Mouse (Mus musculus): ENCODE measurements around the gene Pla2g2f. TPM values are rescaled to one million over a fixed set of nuclear protein-coding genes. Genes with fewer than 3 reads are reported as not detected.

Pla2g2f gene
- total RNA-seq, 2 experiments from 2014 or later = not detected

- no peak for DNase-seq
- intact Hi-C loops (cut with DNase I) = no loop called here
Measured at GRCm38 (mm10) chr4:138772386-138772785, 15.0 kb upstream of the Pla2g2f start.

- intact Hi-C loops (cut with DNase I) = no loop called here
- no peak for DNase-seq
Measured at GRCm38 (mm10) chr4:138771970-138772369, 14.5 kb upstream of the Pla2g2f start.

DNA sequence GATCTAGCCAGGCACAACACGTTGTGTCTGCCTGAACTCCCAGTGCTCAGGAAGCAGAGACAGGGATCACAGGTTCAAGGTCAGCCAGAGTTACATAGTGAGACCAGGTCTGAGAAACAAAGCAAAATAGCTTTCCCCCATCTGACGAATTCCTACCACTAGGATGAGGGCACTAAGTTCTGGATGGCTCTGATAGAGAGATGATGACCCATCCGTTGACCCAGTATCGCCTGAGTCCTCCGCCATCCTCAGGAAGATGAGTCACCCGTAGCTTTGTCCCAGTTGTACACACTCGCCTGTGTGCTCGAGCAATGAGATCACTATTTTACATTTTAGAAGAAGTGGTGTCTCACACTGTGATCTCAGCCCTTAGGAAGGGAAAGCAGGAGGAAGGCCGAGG is 4.8 kb upstream of the Pla2g2f start:
- no peak for DNase-seq
- intact Hi-C loops (cut with DNase I) = no loop called here

- intact Hi-C loops (cut with DNase I) = no loop called here
- DNase-seq = no peak
Measured at GRCm38 (mm10) chr4:138755983-138756382, 1.4 kb downstream of the Pla2g2f start.

DNA sequence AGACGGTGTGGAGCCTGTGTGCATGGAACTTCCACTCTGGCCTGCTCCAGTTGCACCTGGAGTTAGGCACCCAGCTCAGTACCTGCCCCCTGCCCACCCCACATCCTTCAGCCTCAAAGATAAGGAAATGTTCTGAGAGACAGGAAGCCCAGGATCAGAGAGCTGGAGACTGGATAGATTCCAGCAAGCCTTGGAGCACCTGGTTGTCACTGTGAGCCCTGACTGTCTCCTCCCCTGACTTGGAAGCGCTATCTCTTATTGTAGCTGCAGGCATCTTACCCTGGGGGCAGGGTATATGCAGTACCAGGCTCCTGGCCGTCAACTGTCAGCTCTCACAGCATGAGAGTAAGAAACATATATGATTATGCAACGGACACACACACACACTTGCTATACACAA is 2.0 kb downstream of the Pla2g2f start:
- intact Hi-C loops (cut with DNase I) = no loop called here
- DNase-seq = no peak

GRCm38 (mm10) chr4:138754432-138754831 is 3.0 kb downstream of the Pla2g2f start:
- intact Hi-C loops (cut with DNase I) = no loop called here
- no peak for DNase-seq

DNA sequence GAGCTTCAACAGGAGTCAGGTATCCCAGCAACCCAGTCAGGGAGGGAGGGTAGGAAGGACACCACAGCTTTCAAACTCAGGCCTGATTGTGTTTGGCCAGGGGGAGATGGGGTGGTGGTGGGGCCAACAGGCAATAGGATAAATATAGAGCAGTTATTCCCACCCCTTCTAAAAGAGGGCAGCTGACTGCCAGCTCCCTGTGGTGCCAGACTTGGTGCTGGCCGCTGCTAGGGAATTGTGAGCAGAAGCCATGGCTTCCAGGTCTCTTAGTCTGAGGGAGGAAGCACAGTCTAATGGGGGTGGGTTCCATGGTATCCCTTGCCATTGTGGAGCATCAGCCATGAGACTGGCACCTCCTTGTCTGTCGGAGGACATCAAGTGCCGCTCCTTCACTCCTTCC is 3.8 kb downstream of the Pla2g2f start:
- intact Hi-C loops (cut with DNase I) = no loop called here

GRCm38 (mm10) chr4:138752603-138753002 is 4.8 kb downstream of the Pla2g2f start:
- intact Hi-C loops (cut with DNase I) = no loop called here
- DNase-seq = no peak

More for the DNA sequence above, 3.8 kb downstream of the Pla2g2f start:
- DNase-seq = no peak

DNA sequence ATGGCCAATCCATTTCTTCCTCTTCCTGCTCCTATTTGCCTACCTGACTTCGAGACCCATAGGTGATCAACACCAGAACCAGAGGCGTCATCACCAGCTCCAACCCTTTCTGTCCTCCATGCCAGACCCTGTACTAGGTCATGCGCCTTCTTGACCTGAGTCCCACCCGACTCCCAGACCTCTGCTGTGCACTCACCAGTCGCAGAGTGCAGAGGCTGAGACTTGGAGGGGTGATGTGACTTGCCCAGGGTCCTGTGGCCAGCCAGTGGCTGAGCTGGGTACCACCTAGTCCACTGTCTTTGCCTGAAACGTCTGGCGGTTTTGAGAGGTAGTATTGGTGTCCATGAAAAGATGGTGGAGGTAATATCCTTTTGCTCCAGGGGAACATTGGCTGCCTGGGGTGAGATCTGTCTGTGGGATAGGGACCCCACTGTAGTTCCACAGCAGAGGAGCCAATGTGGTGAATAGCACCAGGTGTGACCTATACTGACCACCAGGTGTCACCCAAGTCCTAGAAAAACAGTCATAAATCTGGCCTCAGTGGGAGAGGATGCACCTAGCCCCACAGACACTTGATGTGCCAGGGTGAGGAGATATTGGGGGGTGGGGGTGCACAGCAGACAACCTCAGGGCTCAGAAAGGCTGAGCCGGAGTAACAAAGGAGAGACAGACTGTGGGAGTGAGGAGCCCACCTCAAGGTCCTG is 8.9 kb downstream of the Pla2g2f start:
- intact Hi-C loops (cut with DNase I) = no loop called here
- DNase-seq = peak; percentile 52

DNA sequence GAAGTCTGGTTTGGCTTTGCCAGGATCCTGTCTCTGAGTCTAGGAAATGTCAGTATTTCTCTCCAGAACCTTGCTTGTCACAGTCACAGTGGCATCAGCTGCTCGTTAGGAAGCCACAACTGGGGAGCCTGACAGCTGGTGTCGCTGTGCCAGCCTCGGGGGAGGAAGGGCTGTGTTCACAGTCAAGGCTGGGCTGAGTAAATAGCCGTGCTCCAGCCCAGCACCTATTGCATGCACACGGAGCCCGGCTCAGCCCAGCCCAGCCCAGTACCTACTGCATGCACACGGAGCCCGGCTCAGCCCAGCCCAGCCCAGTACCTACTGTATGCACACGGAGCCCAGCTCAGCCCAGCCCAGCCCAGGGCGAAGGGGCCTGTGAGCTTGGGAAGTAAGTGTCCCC is 9.6 kb downstream of the Pla2g2f start:
- no peak for DNase-seq
- intact Hi-C loops (cut with DNase I) = loop anchor here (2.0 kb wide), 1 partner anchor 103 kb away; no protein-coding TSS in a partner anchor

DNA sequence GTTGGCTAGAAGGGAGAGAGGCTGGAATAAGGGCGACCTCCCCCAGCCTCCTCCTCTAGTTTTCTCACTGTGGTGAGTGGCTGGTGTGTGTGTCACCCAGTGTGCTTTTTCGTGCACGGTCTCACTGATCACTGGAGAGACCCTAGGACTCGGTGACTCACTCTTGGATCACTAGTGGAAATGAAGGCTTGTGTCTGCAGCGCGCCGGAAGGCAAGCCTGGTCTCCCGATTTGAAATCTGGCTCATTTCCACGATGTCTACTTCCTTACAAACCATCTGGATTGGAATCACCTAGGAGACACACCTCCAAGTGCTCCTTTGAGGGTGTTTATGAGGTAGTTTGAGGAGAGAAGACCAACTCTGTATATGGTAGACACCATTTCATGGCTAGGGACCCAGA is 10.6 kb downstream of the Pla2g2f start:
- intact Hi-C loops (cut with DNase I) = loop anchor here (2.0 kb wide), 1 partner anchor 104 kb away; no protein-coding TSS in a partner anchor
- DNase-seq = no peak

DNA sequence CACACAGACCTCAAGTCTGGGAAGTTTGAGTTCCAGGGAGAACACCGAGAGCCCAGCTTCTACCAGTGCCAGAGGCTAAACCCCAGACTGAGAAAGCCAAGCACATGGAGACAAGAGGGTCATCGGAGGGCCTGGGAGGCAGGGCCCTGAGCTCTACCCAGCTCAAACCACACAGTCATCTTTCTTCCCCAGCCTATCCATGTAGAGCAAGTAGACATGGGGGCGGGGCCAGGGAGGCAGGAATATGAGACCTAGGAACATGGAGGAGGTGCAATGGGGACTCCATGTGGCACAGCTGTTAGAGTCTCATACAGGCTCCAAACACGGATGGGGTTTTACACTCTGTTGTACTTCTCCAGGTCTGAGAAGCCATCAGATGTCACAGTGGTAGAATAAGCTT is 11.5 kb downstream of the Pla2g2f start:
- no peak for DNase-seq
- intact Hi-C loops (cut with DNase I) = loop anchor here (2.0 kb wide), 1 partner anchor 105 kb away; no protein-coding TSS in a partner anchor

DNA sequence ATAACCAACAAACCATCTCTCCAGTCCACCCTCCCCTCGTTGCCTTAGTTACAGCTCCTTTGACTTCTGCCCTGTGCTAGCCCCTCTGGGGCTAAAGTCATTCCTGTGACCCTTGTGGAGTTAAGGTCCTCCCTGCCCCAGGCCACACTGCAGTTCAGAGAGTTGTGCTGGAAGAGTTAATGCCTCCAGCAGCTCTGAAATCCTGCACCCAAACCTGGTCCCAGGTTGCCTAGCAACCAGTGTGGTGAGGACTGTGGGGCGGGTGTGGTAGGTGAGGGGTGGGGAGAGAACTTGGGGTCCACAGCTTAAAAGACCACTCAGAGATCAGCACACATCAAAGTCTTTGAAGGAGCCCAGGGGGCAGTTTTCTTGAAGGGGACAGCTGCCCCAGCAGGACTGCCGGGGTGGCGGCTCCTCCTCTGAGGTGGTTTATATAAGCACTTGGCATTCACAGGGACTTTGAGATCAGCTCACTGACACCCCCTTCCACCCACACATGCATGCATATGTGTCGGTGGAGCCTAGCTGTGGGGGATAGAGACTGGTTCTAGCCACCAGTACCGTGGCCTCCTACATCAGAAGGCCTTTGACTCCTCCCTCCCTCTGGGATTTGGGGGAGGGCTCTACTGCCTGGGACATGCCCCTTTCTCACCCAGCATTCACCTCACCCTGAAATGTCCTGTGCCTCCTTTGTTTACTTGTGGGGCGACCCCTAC is 18.1 kb downstream of the Pla2g2f start:
- DNase-seq = no peak

DNA sequence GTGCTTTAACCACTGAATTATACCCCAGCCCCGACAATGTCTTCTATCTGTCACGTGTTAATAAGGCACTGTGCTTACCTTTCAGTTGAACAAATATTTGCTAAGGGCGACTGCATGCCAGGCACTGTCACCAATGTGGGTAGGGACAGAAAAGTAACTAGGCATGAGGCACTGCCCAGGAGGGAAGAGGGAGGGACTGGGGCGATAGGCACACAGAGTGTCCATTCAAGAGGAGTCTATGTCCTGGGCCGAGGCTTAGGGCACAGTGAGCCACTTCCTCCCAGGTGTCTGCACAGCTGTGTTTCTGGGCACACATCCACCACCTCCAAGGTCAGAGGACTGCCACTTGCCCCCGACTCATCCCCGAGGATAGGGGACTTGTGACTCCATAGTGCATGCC is 20.4 kb downstream of the Pla2g2f start, which contains the start of gene Ubxn10:
Gene Ubxn10 (minus strand): TSS at position 137 of the 400 bp plus-strand sequence.
- intact Hi-C loops (cut with DNase I) = no loop called here
- no peak for DNase-seq

More for the DNA sequence above, 18.1 kb downstream of the Pla2g2f start:
- intact Hi-C loops (cut with DNase I) = no loop called here

DNA sequence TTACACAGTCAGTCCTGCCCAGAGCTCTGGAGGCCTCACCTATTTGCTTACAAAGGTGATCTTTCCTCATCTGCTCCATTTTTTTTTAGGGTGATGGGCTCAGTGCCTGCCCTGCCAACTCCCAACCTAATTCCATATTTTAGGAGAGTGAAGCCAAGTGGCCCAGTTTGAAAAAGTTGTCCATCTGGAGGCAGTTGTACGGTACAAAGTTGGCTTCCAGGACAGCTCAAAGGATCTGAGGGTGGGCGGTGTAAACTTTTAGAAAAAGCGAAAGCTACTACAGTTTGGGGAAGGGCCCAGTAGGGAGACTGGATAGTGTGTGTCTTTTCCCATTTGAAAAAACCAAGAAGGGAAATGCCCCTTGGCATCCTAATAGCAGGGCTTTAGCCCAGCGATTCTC is 22.6 kb downstream of the Pla2g2f start:
- no peak for DNase-seq
- intact Hi-C loops (cut with DNase I) = no loop called here

DNA sequence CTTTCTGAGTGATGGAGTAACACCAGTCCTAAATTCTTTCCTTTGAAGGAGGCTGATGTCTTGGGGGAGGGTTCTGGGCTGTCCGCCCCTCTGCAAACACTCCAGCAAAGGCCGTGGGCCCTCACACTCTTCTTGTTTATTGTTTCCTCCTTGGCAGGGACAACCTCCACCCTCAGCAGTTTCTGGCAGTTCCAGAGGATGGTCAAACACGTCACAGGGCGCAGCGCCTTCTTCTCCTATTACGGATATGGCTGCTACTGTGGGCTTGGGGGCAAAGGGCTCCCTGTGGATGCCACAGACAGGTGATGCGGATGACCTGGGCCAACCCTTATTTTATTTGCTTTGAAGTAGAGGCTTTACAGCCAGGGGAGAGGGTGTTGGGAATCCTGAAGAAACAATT is 23.3 kb downstream of the Pla2g2f start:
- DNase-seq = no peak
- intact Hi-C loops (cut with DNase I) = no loop called here

GRCm38 (mm10) chr4:138729018-138729703 is 28.3 kb downstream of the Pla2g2f start:
- peak; percentile 32 for DNase-seq
- intact Hi-C loops (cut with DNase I) = no loop called here

GRCm38 (mm10) chr4:138725751-138726150 is 31.7 kb downstream of the Pla2g2f start:
- peak; percentile 77 for DNase-seq
- intact Hi-C loops (cut with DNase I) = no loop called here

DNA sequence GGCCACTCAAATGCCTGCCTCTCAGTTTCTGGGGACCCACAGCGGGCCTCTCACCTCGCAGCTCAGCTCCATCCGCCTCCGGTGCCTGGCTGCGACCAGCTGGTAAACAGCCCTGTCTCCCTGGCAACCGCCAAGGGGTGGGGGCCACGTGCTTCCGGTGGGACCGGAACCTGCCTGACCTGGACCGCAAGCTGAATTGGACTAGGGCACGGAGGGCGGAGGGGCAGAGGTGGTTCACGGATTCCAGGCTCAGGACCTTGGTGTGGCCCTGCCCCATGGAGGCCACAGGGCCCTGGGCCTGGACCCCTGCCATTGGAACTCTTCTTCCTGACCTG is 32.3 kb downstream of the Pla2g2f start:
- peak; percentile 69 for DNase-seq
- intact Hi-C loops (cut with DNase I) = no loop called here

DNA sequence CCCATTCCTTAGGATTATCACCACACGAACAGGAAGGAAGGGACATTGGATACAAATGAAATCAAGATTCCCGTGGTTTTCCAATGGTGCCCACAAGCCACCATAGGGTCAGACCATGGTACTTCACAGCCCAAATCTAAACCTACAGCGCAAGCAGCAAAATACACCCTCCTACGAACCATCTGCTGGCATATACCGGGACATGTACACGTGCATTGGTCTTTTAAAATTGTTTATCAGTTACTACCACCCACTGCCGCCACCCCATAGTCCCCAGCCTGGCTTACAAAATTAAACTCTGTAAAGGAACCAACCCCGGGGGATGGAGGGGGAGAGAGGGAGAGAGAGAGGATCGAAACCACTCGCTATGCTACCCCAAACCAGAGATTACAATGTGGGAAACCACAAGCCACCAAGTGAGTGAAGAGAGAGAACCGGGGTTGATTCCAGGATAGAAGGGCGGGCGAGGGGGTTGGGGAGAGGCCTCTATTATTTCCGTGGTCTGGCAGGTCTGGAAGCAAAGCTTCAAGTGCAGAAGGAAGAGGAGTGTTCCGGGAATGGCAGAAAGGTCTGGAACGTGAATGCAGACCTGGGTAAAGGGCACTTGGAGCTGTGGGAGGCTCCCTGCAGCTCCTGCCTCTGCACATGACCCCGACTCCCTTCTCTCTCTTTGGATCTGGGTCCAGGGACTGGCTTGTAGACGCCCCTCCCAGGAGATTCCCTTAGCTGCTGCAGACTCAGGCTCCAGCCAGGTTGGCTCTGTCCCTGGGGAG is 32.9 kb downstream of the Pla2g2f start, which contains the start of gene Pla2g2c:
Gene Pla2g2c (plus strand): TSS at position 439 of the 773 bp plus-strand sequence.
- intact Hi-C loops (cut with DNase I) = no loop called here
- DNase-seq = no peak
